Mouse (Mus musculus) embryo, embryonic 10.5 days (tissue): ENCODE data around the gene Ppm1h.

Source experiments
- DNase-seq: peaks from one replicate; pipeline ENCODE4 v3.0.0-alpha.2; 2015; ENCODE audit warnings: low spot score

Ppm1h gene

GRCm38 (mm10) chr10:122979356-122979755, 300.8 kb downstream of the Ppm1h start:
- DNase-seq = no peak

- no peak for DNase-seq
These were observed 301.6 kb downstream of the Ppm1h start for GRCm38 (mm10) chr10:122980123-122980522.

- DNase-seq = no peak
These were observed 304.5 kb downstream of the Ppm1h start for GRCm38 (mm10) chr10:122982909-122983578.

GRCm38 (mm10) chr10:122983579-122984530, 305.3 kb downstream of the Ppm1h start:
- peak; percentile 57 for DNase-seq

- DNase-seq = peak; percentile 50
These were observed 306.1 kb downstream of the Ppm1h start for GRCm38 (mm10) chr10:122984531-122985251.

DNA sequence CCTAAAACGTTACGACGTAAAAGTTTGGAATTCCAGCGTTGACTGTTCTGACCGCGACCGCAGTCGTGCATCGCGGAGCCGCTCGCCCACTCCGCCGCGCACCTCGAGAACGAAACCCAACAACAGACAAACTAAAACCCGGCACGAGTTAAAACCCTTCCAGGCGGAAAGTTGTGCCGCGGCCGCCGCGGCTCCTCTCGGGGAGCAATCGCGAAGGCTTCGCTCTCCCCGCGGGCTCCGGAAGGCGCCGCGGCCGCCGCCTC, 306.6 kb downstream of the Ppm1h start:
- DNase-seq = peak; percentile 67

GRCm38 (mm10) chr10:122985515-122986319, 307.2 kb downstream of the Ppm1h start:
- DNase-seq = peak; percentile 87

DNA sequence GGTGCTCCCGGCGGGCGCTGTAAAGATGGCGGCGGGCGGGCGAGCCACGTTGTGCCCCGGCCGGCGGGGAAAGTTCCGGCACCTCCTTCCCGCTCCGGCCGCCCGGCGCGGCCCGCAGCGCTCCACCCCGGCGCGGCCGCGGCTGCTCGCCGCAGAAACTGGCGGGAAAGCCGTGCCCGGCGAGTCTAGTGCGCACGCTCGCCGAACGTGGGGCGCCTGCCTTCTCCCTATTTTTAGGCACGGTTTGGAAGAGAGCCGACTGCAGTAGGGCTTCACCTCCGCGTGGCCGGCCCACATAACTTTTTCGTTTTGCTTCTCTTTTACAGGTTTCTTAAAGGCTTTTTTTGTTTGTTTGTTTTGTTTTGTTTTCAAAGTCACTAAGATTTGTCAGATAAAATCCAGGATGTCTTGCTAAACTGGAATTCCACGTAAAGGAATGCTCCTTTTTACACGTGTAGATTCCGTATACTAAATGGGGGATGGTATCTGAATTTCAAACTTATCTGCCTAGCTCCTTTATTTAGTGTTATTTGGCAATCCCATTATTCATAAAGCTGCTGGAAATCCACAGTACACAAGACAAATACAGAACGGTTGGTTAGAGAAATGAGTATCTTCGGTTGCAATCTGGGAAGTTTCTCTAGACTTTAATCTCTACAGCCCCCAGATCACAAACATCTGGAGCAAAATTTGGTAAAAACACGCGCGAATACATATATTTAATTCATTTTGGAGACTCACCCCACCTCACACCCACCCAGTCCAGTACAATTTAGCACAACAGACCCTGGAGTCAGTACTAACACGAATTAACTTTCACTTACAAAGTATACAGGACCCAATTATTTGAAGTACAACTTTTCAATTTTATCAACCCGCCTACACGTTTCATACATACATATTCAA, 308.0 kb downstream of the Ppm1h start:
- DNase-seq = peak; percentile 84

- peak; percentile 77 for DNase-seq
These were observed 309.1 kb downstream of the Ppm1h start for GRCm38 (mm10) chr10:122987671-122988128.

DNA sequence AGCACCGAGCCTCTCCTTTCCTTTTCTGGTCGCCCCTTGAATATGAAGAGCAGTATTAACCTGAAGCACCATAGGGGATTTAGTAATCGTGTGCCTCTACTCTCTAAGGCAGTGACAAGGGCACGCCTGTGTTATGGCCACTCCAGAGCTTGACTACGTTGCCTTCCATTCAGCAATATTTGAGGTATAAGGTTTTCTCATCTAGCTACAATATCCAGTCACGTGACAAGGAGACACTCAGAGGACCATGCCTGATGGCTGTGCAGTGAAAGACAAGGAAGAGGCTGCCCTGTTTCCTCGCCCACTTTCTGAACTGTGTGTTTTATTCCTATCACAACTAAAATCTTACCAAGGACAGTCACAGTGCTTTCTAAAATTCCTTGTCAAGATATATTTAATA, 309.8 kb downstream of the Ppm1h start:
- DNase-seq = no peak

- no peak for DNase-seq
These were observed 311.4 kb downstream of the Ppm1h start for GRCm38 (mm10) chr10:122989916-122990315.

DNA sequence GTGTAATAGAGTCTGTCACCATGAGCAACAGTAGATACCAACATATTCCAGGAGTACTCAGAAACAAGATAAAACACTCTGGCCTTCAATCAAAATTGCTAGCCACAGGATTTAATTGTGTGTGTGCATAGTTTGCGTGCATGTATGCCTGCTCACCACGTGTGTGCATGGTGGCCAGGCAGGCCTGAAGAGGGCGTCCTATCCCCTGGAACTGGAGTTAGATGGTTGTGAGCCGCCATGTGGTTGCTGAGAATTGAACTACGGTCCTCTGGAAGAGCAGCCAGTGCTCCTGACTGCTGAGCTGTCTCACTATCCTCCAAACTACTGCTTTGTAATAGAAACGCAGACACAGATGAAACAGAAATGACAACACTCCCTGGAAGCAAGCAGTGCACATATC, 312.0 kb downstream of the Ppm1h start:
- no peak for DNase-seq

DNA sequence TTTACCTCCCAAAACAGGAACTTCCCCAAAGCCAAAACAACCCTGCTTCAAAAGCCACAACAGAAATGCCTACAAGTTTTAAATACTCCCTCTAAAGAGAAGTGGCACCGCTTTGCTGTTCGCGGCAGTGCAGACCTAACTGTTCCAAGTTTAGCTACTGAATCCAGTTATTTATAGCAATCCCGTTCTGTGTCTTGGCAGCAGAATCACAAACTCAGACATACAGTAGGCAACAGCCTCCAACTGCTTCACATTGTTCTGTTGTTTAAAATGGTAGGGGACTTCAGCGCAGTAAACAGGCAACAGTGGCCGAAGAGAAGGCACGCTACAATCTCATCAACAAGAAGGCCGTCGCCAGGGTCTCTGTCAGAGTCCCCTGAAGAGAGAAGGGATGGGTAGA, 312.5 kb downstream of the Ppm1h start:
- no peak for DNase-seq

DNA sequence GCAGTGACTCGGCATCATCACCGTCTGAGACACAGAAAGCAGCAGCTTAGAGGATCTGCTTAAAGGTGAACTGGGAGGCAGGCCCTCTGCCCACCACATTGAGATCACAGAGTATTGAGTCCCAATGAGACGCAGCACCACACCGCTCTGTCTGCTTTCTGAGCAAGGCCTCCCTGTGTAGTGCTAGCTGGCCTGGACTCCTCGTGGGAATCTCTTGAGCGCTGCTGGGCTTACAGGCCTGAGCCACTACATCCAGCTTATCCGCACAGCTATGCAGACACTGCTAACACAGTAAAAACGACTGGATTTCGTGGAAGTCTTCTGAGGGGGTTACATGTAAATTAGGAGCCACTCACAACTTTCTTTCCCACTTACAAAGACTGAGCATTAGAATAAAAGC, 313.1 kb downstream of the Ppm1h start:
- DNase-seq = no peak

DNA sequence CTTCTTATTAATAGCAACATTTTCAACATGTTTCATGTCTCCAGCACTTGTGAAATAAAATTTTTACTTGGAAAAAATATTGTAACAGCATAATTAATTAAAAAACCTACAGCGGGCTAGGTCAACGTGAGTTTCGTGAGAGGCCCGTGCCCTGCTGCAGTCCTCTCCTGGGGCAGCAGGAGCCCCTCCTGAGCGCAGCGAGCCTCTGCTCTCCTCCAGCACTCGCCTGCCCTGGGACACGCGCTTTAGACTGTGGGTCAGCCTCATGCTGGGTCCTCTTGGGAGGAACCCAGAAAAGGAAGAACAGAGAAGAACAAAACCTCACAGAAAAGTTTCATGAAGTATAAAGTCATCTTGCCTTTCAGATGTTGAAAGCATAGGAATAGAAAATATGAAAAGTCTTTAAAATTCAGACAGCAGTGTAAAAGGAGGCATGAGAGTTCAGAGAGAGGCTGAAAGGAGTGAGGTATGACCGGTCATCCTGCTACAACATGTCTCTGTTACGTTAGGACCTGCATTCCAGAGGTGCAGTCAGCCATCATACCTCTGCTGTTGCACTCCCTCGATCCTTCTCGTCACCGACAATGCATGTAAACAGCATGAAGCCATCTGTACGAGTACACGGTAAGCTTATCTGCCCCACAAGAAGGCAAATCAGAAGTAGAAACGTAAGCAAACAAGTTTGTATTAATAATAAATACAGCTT, 316.0 kb downstream of the Ppm1h start:
- DNase-seq = no peak
